Mouse (Mus musculus) stomach, embryonic 15.5 days (tissue): ENCODE measurements at regions not wholly inside any gene's neighbourhood (a gene's known extent, or its start where the extent isn't known, plus 50 kb on each side); places are given as distances from the start of the nearest gene placed in this dataset.

Experiments used
- ATAC-seq: fragments of 200-750 bp; cut with Nextera tagmentation; 2 replicates; pipeline ENCODE4 v1.8.0; 2017; ENCODE audit warnings: low read depth, moderate number of reproducible peaks, moderate TSS enrichment; ENCODE audit not compliant: insufficient read depth, low FRiP score
- H3K27ac ChIP-seq: fragments of 300-500 bp; sonication (generic); 2 replicates; pipeline ENCODE4 v1.5.1; 2015; ENCODE audit warnings: mild to moderate bottlenecking, inconsistent platforms
- H3K27me3 ChIP-seq: fragments of 300-500 bp; sonication (generic); replicated peaks from 2 replicates; pipeline ENCODE4 v1.6.1; 2015; ENCODE audit warnings: inconsistent platforms
- H3K36me3 ChIP-seq: fragments of 300-500 bp; sonication (generic); 2 replicates; pipeline ENCODE4 v1.6.1; 2015; ENCODE audit warnings: inconsistent platforms
- H3K4me1 ChIP-seq: fragments of 300-500 bp; sonication (generic); 2 replicates; pipeline ENCODE4 v1.6.1; 2015; ENCODE audit warnings: inconsistent platforms
- H3K4me2 ChIP-seq: fragments of 300-500 bp; sonication (generic); 2 replicates; pipeline ENCODE4 v1.6.1; 2015; ENCODE audit warnings: mild to moderate bottlenecking, inconsistent platforms
- H3K4me3 ChIP-seq: fragments of 300-500 bp; sonication (generic); replicated peaks from 2 replicates; pipeline ENCODE4 v1.5.1; 2015; ENCODE audit warnings: inconsistent platforms
- H3K9ac ChIP-seq: fragments of 300-500 bp; sonication (generic); 2 replicates; pipeline ENCODE4 v1.6.1; 2015; ENCODE audit warnings: inconsistent platforms
- H3K9me3 ChIP-seq: fragments of 300-500 bp; sonication (generic); 2 replicates; pipeline ENCODE4 v1.6.1; 2016; ENCODE audit warnings: inconsistent platforms
- WGBS: fragments of 180-500 bp; shearing (Covaris S2); methylation state at CpG from one replicate; pipeline ENCODE4 v1.1.7; 2015; 5-methylcytosine and 5-hydroxymethylcytosine counted together

GRCm38 (mm10) chr3:50845311-50845710 is 378.9 kb upstream of the Noct start:
- Histone ChIP-seq H3K4me2 (no peak overlapping the region), H3K27ac (no peak overlapping the region), H3K9ac (no peak overlapping the region), H3K27me3 (no peaks in the 10 kb centered on the region), H3K9me3 (no peaks in the 10 kb centered on the region), H3K4me1 (no peaks in the 10 kb centered on the region), H3K36me3 (no peaks in the 10 kb centered on the region), H3K4me3 (no peak overlapping the region)
- ATAC-seq, result no peak
- 66% methylated on average over 2 of the region's 2 CpGs for WGBS

- no peak overlapping the region for H3K27ac ChIP-seq
- no peak overlapping the region for H3K4me3 ChIP-seq
- ATAC-seq, result no peak
- H3K27me3 ChIP-seq, result no peaks in the 10 kb centered on the region
- H3K9me3 ChIP-seq, result no peaks in the 10 kb centered on the region
- no peak overlapping the region for H3K4me2 ChIP-seq
- H3K4me1 ChIP-seq, result no peaks in the 10 kb centered on the region
- H3K36me3 ChIP-seq, result no peaks in the 10 kb centered on the region
- H3K9ac ChIP-seq, result no peak overlapping the region
- 52% methylated on average over 3 of the region's 3 CpGs for WGBS
These were observed 375.7 kb upstream of the Noct start for GRCm38 (mm10) chr3:50848528-50848927.

GRCm38 (mm10) chr3:50851083-50851637 is 373.1 kb upstream of the Noct start:
- no peaks in the 10 kb centered on the region for H3K36me3 ChIP-seq
- no peak overlapping the region for H3K27ac ChIP-seq
- H3K4me3 ChIP-seq, result no peak overlapping the region
- no peaks in the 10 kb centered on the region for H3K27me3 ChIP-seq
- no peak for ATAC-seq
- WGBS, result 78% methylated on average over 5 of the region's 5 CpGs
- no peaks in the 10 kb centered on the region for H3K9me3 ChIP-seq
- no peaks in the 10 kb centered on the region for H3K4me1 ChIP-seq
- H3K4me2 ChIP-seq, result no peak overlapping the region
- H3K9ac ChIP-seq, result no peak overlapping the region

DNA sequence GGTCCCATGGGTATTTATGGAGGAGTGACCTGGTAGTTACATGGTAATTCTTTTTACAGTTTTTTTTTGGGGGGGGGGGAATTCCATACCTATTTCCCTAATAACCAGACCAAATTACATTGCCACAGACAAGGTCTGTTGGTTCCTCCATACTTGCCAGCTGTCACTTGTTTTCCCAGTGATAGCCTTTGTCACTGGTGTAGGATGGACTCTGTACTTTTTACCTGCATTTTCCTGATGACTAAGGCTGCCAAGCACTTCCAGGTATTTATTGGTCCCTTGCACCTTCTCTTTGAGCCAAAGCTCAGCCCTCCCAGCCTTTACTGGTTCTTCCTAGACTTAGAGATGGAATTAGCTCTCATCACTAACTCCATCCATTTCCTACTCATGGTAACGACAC is 357.1 kb upstream of the Noct start:
- Histone ChIP-seq H3K27ac (no peak overlapping the region), H3K4me3 (no peak overlapping the region), H3K9me3 (no peaks in the 10 kb centered on the region), H3K27me3 (no peaks in the 10 kb centered on the region), H3K4me2 (no peak overlapping the region), H3K9ac (no peak overlapping the region), H3K4me1 (no peaks in the 10 kb centered on the region), H3K36me3 (no peaks in the 10 kb centered on the region)
- 92% methylated on average over 1 of the region's 1 CpGs for WGBS
- ATAC-seq, result no peak

DNA sequence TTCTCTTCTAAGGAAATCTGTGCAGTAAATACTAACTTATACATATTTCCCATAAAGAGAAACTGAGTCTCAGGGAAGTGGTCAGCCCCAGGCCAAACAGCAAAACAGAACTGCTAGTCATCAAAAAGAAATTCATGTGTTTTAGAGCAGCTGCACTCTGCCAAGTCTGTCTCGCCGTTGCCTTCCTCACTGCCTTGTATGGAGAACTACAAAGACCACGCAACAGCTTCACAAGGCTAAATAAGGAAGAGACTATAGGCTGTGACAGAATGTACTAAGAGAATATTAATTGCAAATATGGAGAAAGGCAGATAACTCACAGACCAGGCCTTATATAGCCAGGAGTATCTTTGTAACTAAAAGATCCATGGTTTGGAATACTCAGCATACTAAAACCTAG is 355.0 kb upstream of the Noct start:
- Histone ChIP-seq H3K4me2 (no peak overlapping the region), H3K36me3 (no peaks in the 10 kb centered on the region), H3K9ac (no peak overlapping the region), H3K27me3 (no peaks in the 10 kb centered on the region), H3K27ac (no peak overlapping the region), H3K4me3 (no peak overlapping the region), H3K9me3 (no peaks in the 10 kb centered on the region), H3K4me1 (no peaks in the 10 kb centered on the region)
- WGBS, result 81% methylated on average over 3 of the region's 3 CpGs
- ATAC-seq, result peak; percentile 18; the same call in 1 of the 2 replicates

DNA sequence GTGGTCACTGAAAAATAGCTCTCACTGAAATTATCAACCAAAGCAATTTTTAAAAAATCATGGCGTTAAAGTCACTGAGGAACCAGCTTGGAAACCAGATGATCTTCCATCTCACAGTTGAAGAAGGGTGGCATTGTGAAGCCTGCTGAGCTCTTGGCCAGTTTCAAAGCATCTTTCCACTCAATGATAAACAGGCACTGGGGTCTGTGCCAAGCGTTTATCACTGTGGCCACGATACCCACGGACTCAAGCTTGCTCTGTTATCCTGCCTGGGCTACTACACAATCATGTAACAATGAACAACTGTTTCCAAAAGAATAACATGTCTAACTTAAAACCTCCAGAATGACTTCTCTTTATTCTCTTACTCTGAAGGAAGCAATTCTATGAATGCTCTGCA is 345.2 kb upstream of the Noct start:
- H3K4me2 ChIP-seq, result no peak overlapping the region
- WGBS, result 83% methylated on average over 4 of the region's 4 CpGs
- no peak overlapping the region for H3K27ac ChIP-seq
- H3K27me3 ChIP-seq, result no peaks in the 10 kb centered on the region
- no peaks in the 10 kb centered on the region for H3K36me3 ChIP-seq
- H3K9me3 ChIP-seq, result no peaks in the 10 kb centered on the region
- H3K4me1 ChIP-seq, result no peaks in the 10 kb centered on the region
- H3K4me3 ChIP-seq, result no peak overlapping the region
- no peak overlapping the region for H3K9ac ChIP-seq
- ATAC-seq, result no peak

GRCm38 (mm10) chr3:50879595-50879994 is 344.7 kb upstream of the Noct start:
- ATAC-seq, result no peak

GRCm38 (mm10) chr3:50881437-50882248 is 342.6 kb upstream of the Noct start:
- Histone ChIP-seq H3K4me2 (no peak overlapping the region), H3K9ac (no peak overlapping the region), H3K4me3 (no peak overlapping the region), H3K27ac (no peak overlapping the region), H3K36me3 (no peaks in the 10 kb centered on the region), H3K4me1 (0 out of 2 replicates have a peak, but pooled peaks cover under 1% of the 10 kb centered on the region), H3K9me3 (no peaks in the 10 kb centered on the region), H3K27me3 (no peaks in the 10 kb centered on the region)
- 29% methylated on average over 9 of the region's 9 CpGs for WGBS
- no peak for ATAC-seq

More at GRCm38 (mm10) chr3:50879595-50879994, 344.7 kb upstream of the Noct start:
- WGBS, result 71% methylated on average over 8 of the region's 8 CpGs
- H3K9me3 ChIP-seq, result no peaks in the 10 kb centered on the region
- H3K4me1 ChIP-seq, result no peaks in the 10 kb centered on the region
- no peaks in the 10 kb centered on the region for H3K36me3 ChIP-seq
- no peak overlapping the region for H3K27ac ChIP-seq
- no peak overlapping the region for H3K4me3 ChIP-seq
- H3K4me2 ChIP-seq, result no peak overlapping the region
- H3K27me3 ChIP-seq, result no peaks in the 10 kb centered on the region
- no peak overlapping the region for H3K9ac ChIP-seq

DNA sequence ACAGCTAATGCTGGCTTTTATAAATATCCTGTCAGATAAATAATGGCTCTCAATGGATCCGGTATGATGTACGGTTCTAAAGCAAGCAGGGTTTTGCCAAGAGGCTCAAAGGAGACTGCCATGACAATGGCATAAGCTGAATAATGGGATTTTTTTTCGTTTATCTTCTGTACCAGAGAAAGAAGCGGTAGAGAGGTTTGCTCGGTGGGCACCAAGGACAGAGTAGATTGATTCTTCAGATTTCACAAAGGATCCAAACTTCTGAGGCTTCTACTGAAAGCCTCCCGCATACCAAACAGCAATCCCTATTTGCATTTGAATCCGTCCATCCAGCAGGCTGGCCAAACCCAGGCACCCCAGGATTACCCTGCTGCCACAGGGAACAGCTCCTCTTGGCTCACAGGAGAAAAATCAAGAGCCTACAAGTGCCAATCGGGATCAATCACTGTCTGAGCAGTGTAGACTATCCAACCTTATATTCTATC is 342.0 kb upstream of the Noct start:
- ATAC-seq, result no peak
- Histone ChIP-seq H3K4me2 (no peak overlapping the region), H3K27me3 (no peaks in the 10 kb centered on the region), H3K4me1 (0 out of 2 replicates have a peak, but pooled peaks cover 6% of the 10 kb centered on the region), H3K36me3 (no peaks in the 10 kb centered on the region), H3K9me3 (no peaks in the 10 kb centered on the region), H3K9ac (no peak overlapping the region), H3K27ac (no peak overlapping the region), H3K4me3 (no peak overlapping the region)
- 33% methylated on average over 8 of the region's 8 CpGs for WGBS

- ATAC-seq, result no peak
- 72% methylated on average over 10 of the region's 10 CpGs for WGBS
- H3K27ac ChIP-seq, result peak overlapping the region; percentile 55; the same call in 1 of the 2 replicates
- H3K4me3 ChIP-seq, result no peak overlapping the region
- H3K4me1 ChIP-seq, result 0 out of 2 replicates have a peak, but pooled peaks cover 6% of the 10 kb centered on the region
- H3K9ac ChIP-seq, result no peak overlapping the region
- H3K36me3 ChIP-seq, result no peaks in the 10 kb centered on the region
- no peaks in the 10 kb centered on the region for H3K27me3 ChIP-seq
- no peak overlapping the region for H3K4me2 ChIP-seq
- no peaks in the 10 kb centered on the region for H3K9me3 ChIP-seq
These were observed 337.9 kb upstream of the Noct start for GRCm38 (mm10) chr3:50886336-50886735.

GRCm38 (mm10) chr3:50887002-50887401 is 337.2 kb upstream of the Noct start:
- peak overlapping the region; percentile 55 for H3K27ac ChIP-seq
- H3K9me3 ChIP-seq, result no peaks in the 10 kb centered on the region
- H3K4me1 ChIP-seq, result 0 out of 2 replicates have a peak, but pooled peaks cover 6% of the 10 kb centered on the region
- H3K27me3 ChIP-seq, result no peaks in the 10 kb centered on the region
- ATAC-seq, result peak; percentile 31; the same call in 1 of the 2 replicates
- no peak overlapping the region for H3K4me3 ChIP-seq
- H3K9ac ChIP-seq, result no peak overlapping the region
- H3K36me3 ChIP-seq, result no peaks in the 10 kb centered on the region
- H3K4me2 ChIP-seq, result peak overlapping the region; percentile 7; the same call in 1 of the 2 replicates
- 9% methylated on average over 7 of the region's 7 CpGs for WGBS

DNA sequence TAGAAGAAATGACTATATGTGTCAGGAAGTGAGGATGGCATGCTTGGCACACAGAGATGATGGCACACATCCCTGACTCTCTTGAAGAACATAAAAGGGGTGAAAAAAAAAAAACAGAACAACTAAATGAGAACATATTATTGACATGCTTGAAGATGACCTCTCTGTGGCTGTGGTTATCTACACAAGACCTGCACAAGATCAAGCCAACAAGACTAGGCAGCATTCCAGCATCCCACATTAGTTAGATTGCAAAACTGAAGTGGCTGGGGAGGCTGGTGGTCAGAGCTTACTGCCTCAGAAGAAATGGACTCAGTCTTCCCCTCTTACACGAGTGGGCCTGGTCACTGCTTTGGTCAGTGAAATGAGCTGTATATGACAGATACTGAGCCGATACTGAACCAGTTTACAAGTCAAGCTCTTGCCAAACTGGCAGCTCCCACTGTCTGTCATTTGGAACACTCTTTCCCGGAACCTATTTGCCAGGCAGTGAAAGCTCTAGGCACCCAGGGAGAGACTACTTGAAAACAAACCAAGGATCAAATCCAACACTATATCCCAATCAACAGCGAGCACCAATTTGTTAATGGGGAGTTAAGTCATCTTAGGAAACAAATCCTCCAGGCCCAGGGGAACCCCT is 335.6 kb upstream of the Noct start:
- Histone ChIP-seq H3K9ac (no peak overlapping the region), H3K9me3 (no peaks in the 10 kb centered on the region), H3K4me1 (0 out of 2 replicates have a peak, but pooled peaks cover 6% of the 10 kb centered on the region), H3K36me3 (no peaks in the 10 kb centered on the region), H3K4me2 (no peak overlapping the region), H3K27ac (no peak overlapping the region), H3K4me3 (no peak overlapping the region), H3K27me3 (no peaks in the 10 kb centered on the region)
- 92% methylated on average over 4 of the region's 4 CpGs for WGBS
- ATAC-seq, result no peak
